Comparison of ENCODE assay signal across 8 mouse cellular contexts in genomic region chr10:69781491-69781890, GRCm38 (mm10).
DNase-seq lines count a peak whose midpoint lies in the region; ATAC-seq and TF ChIP-seq lines count a peak whose summit lies in the region.

No protein-coding gene starts in this region.

- no peak for TF ChIP-seq EP300 in heart, postnatal 0 days (IDR thresholded peaks at IDR 0.05; ENCODE audit: low read depth)

- TF ChIP-seq CTCF in bone marrow, adult 2 months (IDR thresholded peaks at IDR 0.05; ENCODE audit: control insufficient read depth, insufficient read depth, low read length) = peak; percentile 49
- TF ChIP-seq CTCF in heart, postnatal 0 days (IDR thresholded peaks at IDR 0.05; ENCODE audit: low read depth) = peak; percentile 69

- H3K4me1 ChIP-seq in bone marrow, adult 2 months (ENCODE audit: control insufficient read depth, insufficient read depth, low read length) = no peaks in the 10 kb centered on the region
- peaks cover 20% of the 10 kb centered on the region for H3K4me1 ChIP-seq in forebrain, embryonic 10.5 days
- H3K4me1 ChIP-seq in heart, postnatal 0 days (ENCODE audit: control insufficient read depth, insufficient read depth) = peaks cover 4% of the 10 kb centered on the region; the same call in 1 of the 2 replicates

- WGBS in bone marrow, adult 2 months = 11% methylated on average over 8 of the region's 8 CpGs
- 29% methylated on average over 8 of the region's 8 CpGs for WGBS in forebrain, embryonic 10.5 days
- 17% methylated on average over 8 of the region's 8 CpGs for WGBS in heart, postnatal 0 days

- H3K36me3 ChIP-seq in forebrain, embryonic 10.5 days (replicated peaks) = no peaks in the 10 kb centered on the region
- no peaks in the 10 kb centered on the region for H3K36me3 ChIP-seq in heart, postnatal 0 days (replicated peaks; ENCODE audit: control insufficient read depth, insufficient read depth, low read length)

- H3K4me2 ChIP-seq in heart, postnatal 0 days (ENCODE audit: low read depth, low read length) = peak overlapping the region; percentile 24

- DNase-seq in frontal cortex, postnatal 25 days (ENCODE audit: low spot score in 2 of 2) = no peak
- DNase-seq in forebrain, embryonic 10.5 days (ENCODE audit: extremely low spot score, low spot score) = peak; percentile 38
- DNase-seq in heart, postnatal 0 days (ENCODE audit: low spot score) = peak; percentile 77
- peak; percentile 53 for DNase-seq in layer of hippocampus, adult 9-10 months (ENCODE audit: low spot score)
- peak; percentile 60 for DNase-seq in lung, postnatal 36 days
- DNase-seq in thymus, postnatal 36 days = peak; percentile 11 to 18

- peak; percentile 74 for ATAC-seq in frontal cortex, adult (ENCODE audit: low TSS enrichment)
- ATAC-seq in heart, postnatal 0 days (ENCODE audit: insufficient read depth, low read depth) = peak; percentile 72

- no peak overlapping the region for H3K27ac ChIP-seq in bone marrow, adult 2 months (ENCODE audit: control insufficient read depth, insufficient read depth, low read depth, low read length, poor library complexity)
- H3K27ac ChIP-seq in forebrain, embryonic 10.5 days = no peak overlapping the region
- H3K27ac ChIP-seq in heart, postnatal 0 days (ENCODE audit: low read depth) = no peak overlapping the region

- no peak overlapping the region for H3K9ac ChIP-seq in heart, postnatal 0 days (replicated peaks; ENCODE audit: low read depth, low read length)

- H3K27me3 ChIP-seq in forebrain, embryonic 10.5 days (ENCODE audit: poor library complexity, severe bottlenecking) = no peaks in the 10 kb centered on the region
- no peaks in the 10 kb centered on the region for H3K27me3 ChIP-seq in heart, postnatal 0 days (ENCODE audit: control insufficient read depth, insufficient read depth, low read length)

- no peak for TF ChIP-seq POLR2A in bone marrow, adult 2 months (IDR thresholded peaks at IDR 0.05; ENCODE audit: borderline replicate concordance, control insufficient read depth, low read depth, low read length)

- H3K4me3 ChIP-seq in bone marrow, adult 2 months (replicated peaks; ENCODE audit: control insufficient read depth, low read depth, low read length) = no peak overlapping the region
- no peak overlapping the region; the same call in 1 of the 2 replicates for H3K4me3 ChIP-seq in forebrain, embryonic 10.5 days
- H3K4me3 ChIP-seq in heart, postnatal 0 days (ENCODE audit: low read depth, low read length) = no peak overlapping the region

- H3K9me3 ChIP-seq in forebrain, embryonic 10.5 days = no peaks in the 10 kb centered on the region
- no peaks in the 10 kb centered on the region for H3K9me3 ChIP-seq in heart, postnatal 0 days (replicated peaks; ENCODE audit: control insufficient read depth, low read length)

Comparison
In these comparisons a context has a peak if more than half of its experiments do, and no peak if none do; other contexts are left out.
1. DNase-seq: peak in forebrain, embryonic 10.5 days (single experiment), heart, postnatal 0 days (single experiment), layer of hippocampus, adult 9-10 months (single experiment), lung, postnatal 36 days (single experiment) and thymus, postnatal 36 days (2 of 2); none in frontal cortex, postnatal 25 days (0 of 2).